Mouse (Mus musculus) Patski (cell line): Measurements from ENCODE around the gene Dnmbp. TPM values are rescaled to one million over a fixed set of nuclear protein-coding genes. Genes with fewer than 3 reads are reported as not detected.
A peak's percentile ranks its signal among the peaks of the same experiment; 100 is the strongest.

Source experiments
- ATAC-seq: fragments of 100-300 bp; one replicate; pipeline ENCODE4 v1.8.0; 2021
- CTCF ChIA-PET: fragments of 350-600 bp; sonication (Branson Sonifier 250); formaldehyde crosslinking; loops from one replicate; lab custom pipeline; 2022; ENCODE audit warnings: inconsistent platforms; lab: Charles Lee
- POLR2A ChIA-PET: fragments of 350-600 bp; sonication (Branson Sonifier 250); formaldehyde crosslinking; loops from one replicate; lab custom pipeline; 2022; ENCODE audit warnings: antibody characterized with exemption, inconsistent platforms; lab: Charles Lee
- DNase-seq: peaks from one replicate; pipeline ENCODE4 v3.0.0-alpha.2; 2011; ENCODE audit warnings: low read depth, low spot score
- H3K27me3 ChIP-seq: fragments of 371-371 bp; one replicate; pipeline ENCODE4 v1.5.1; 2021
- CTCF ChIP-seq: fragments of 100-300 bp; IDR thresholded peaks from one replicate; pipeline ENCODE4 v1.5.1; 2021
- in situ Hi-C: fragments of 300-500 bp; cut with MboI; formaldehyde crosslinking; loops from 3 replicates; pipeline ENCODE4 v1.11.1; 2018; ENCODE audit warnings: low pct_unique_long_range_greater_than_20kb, mixed read lengths
- polyA plus RNA-seq: library from polyadenylated mRNA; unstranded; gene quantifications from one replicate; pipeline ENCODE4 v1.2.3, GENCODE M21; 2021

The Dnmbp gene
- polyA plus RNA-seq, 1 experiment from 2014 or later: 16.3 TPM

DNA sequence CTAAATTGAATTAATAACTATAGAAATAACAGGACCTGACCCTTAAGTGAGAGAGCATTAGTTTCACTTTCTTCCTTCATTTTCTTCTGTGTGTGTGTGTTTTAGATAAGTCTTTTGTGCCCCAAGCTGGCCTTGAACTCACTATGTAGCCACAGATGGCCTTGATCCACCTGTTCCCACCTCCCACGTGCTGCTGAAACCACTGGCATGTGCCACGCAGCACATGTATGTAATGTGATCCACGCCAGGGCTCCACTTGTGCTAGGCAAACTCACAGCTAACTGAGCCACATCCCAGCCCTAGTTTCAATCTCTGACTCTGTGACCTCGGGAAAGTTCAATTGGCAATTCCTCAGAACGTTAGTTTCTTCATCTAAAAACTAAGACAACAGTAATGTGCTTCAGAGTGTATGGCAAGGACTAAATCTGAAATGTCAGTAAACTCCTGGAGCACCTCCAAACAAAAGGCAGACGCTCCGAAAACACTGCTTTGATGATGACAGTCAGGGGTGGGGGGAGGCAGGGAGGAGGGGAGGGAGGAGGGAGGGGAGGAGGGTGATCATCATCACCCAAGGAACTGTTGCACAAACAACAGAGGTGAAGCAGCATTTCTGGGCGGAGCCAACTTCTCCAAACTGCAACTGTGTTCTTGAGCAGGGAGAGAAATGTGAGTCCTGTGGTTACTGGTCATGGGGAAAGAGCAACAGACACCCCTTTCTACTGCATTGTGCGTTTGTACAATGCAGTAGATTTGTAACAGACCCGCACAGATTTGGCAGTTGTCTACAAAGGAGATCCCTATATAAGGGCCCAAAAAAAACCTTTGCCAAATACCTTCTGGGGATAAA, 13.6 kb downstream of the Dnmbp start:
- ChIA-PET POLR2A (no interaction called here), CTCF (no interaction called here)
- no peak for DNase-seq
- H3K27me3 ChIP-seq: no peaks in the 10 kb centered on the region
- no peak for TF ChIP-seq CTCF
- in situ Hi-C loops: no loop called here
- no peak for ATAC-seq

DNA sequence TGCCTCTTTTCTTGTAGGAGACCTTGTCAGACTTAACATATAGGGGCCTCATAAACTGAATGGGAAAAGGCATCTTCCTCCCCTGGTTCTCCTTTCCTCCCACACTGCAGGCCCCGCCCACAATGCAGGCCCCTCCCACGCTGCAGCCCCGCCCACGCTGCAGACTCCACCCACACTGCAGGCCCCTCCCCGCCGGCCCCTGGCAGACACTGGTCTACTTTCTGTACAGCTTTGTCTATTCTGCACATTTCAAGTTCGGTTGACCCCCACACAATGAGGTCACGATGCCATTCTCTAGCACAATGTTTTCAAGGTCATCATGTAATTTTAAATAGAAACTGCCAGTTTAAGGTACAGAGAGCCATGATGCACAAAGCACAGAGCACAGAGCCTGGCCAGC, 15.6 kb downstream of the Dnmbp start:
- no peaks in the 10 kb centered on the region for H3K27me3 ChIP-seq
- ATAC-seq: no peak
- ChIA-PET POLR2A (no interaction called here), CTCF (interaction anchor here (1.3 to 1.5 kb wide), 2 partner anchors 13 to 43 kb away, joined by 3 to 4 read pairs; no protein-coding TSS in a partner anchor)
- no peak for TF ChIP-seq CTCF
- in situ Hi-C loops: no loop called here
- DNase-seq: no peak

DNA sequence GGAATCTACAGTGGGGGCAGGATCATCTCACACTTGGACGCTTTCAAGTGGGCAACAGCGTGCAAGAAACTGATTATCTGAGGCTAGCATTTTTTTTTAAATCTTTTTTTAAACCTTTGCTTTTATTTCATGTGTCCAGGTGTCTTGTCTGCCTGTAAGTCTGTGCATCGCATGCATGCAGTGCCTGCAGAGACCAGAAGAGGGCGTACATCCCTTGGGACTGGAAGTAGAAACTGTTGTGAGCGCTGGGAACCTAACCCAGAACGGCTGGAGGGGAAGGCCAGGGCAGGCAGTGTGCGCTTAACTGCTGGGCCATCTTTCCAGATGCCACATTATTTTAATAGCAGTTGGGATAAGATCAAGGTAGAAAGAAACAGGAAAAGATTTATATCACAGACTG, 17.0 kb downstream of the Dnmbp start:
- no peak for ATAC-seq
- in situ Hi-C loops: no loop called here
- no peak for TF ChIP-seq CTCF
- ChIA-PET CTCF (interaction anchor here (1.3 to 1.4 kb wide), 2 partner anchors 15 to 91 kb away, joined by 3 to 4 read pairs; no protein-coding TSS in a partner anchor), POLR2A (interaction anchor here (0.5 kb wide), 1 partner anchor 26 kb away, joined by 4 read pairs; no protein-coding TSS in a partner anchor)
- DNase-seq: no peak
- no peaks in the 10 kb centered on the region for H3K27me3 ChIP-seq

DNA sequence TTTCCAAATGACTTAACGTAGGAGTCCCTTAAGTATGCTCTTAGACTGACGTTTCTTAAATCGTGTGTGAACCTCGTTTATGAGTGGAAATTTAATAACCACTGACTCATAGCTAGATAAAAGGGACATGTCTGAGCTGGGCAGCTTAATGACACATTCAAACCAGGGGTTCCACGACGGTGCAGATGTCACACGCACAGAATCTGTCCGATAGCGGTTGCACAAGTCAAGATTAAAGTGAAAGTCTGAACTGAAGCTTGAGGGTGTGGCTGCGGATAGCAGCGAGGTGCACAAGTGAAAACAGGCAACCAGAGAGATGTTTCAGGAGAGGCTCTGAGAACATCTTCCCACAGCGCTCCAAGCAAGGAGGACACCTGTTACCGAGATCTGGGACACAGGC, 18.6 kb downstream of the Dnmbp start:
- POLR2A ChIA-PET: no interaction called here
- DNase-seq: no peak
- H3K27me3 ChIP-seq: no peaks in the 10 kb centered on the region
- in situ Hi-C loops: no loop called here
- no peak for ATAC-seq
- CTCF ChIA-PET: interaction anchor here (1.3 to 1.4 kb wide), 2 partner anchors 16 to 89 kb away, joined by 3 to 4 read pairs; no protein-coding TSS in a partner anchor
- no peak for TF ChIP-seq CTCF

DNA sequence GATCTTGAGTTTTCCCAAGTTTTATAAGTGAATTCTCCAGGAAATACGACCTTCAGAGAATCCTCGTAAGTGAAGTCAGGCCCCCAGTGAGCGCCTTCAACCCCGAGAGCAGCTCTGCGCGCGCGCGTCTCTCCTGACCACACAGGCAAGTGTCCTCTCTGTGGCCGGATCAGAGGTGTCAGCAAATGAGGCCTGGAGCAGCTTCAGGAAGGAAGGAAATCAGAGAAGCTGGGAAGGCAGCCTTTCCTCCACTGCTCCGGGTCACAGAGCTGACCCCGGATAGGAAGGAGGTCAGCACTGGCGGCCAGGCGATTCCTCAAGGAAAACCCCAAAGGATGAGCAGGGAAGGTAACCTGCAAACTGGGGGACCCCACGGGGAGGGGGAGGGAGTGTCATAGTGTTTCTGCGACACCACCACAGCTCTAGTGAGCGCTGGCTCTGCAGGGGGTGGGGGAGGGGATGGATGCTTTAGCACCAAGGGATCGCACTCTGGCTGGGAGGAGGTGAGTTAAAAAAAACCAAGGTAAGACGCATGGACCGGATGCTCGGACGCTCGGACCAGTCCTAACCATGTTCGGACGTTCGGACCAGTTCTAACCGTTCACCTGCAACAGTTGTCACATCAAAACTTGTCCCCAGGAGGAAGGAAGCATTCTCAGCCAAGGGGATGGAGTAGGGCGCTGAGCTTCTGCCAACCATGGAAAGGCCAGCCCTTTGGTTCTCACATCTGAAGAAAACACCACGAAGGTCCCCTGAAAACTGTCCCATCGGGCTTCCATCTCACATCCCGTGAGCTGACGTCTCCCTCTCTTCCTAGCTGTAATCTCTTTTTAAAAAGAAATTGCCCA, 19.3 kb downstream of the Dnmbp start:
- CTCF ChIA-PET: interaction anchor here (1.0 kb wide), 1 partner anchor 15 kb away, joined by 3 read pairs; no protein-coding TSS in a partner anchor
- ATAC-seq: no peak
- DNase-seq: no peak

DNA sequence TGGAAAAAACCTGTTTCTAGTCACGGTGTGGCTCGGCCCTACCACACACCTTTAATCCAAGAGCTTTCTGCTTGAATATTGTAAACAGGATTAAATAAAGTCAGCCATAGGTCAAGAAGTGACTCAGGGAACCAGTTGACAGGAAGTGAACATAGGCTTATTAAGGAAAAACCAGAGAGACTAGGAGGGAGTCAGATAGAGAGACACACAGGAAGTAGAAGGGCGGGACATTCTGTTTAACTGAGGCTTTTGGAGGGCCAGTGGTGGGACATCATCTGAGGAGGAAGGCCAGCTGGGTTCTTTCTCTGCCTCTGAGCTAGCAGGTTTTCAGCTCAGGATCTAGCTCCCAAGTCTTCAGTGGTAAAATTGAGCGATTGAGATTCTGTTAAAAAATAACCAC, 20.1 kb downstream of the Dnmbp start:
- ChIA-PET POLR2A (no interaction called here), CTCF (interaction anchor here (1.0 kb wide), 1 partner anchor 14 kb away, joined by 3 read pairs; no protein-coding TSS in a partner anchor)
- in situ Hi-C loops: no loop called here
- no peak for TF ChIP-seq CTCF
- DNase-seq (no peak), ATAC-seq (no peak)
- no peaks in the 10 kb centered on the region for H3K27me3 ChIP-seq

More for the DNA sequence above, 19.3 kb downstream of the Dnmbp start:
- POLR2A ChIA-PET: interaction anchor here (0.6 kb wide), 1 partner anchor 32 kb away, joined by 4 read pairs; no protein-coding TSS in a partner anchor
- in situ Hi-C loops: no loop called here
- no peaks in the 10 kb centered on the region for H3K27me3 ChIP-seq
- no peak for TF ChIP-seq CTCF

DNA sequence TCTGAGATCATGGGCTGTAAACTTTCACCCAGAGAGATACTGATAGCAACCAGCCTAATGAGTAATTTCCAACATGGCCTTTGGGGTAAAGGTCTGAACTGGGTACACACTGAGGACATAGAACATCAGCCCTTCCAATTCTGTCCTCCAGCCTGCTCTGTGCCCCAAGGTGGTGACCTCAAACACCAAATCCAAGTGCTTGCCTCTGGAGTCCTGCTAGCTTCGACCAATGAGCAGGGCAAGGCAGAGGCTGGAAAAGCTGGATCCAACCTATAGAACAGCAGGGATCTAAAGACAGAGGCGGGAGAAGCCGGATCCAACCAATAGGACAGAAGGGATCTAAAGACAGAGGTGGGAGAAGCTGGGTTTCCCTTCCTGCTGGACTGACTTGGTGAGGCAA, 21.2 kb downstream of the Dnmbp start:
- ATAC-seq (no peak), DNase-seq (no peak)
- POLR2A ChIA-PET: no interaction called here
- in situ Hi-C loops: no loop called here
- CTCF ChIA-PET: no interaction called here
- no peaks in the 10 kb centered on the region for H3K27me3 ChIP-seq
- no peak for TF ChIP-seq CTCF

DNA sequence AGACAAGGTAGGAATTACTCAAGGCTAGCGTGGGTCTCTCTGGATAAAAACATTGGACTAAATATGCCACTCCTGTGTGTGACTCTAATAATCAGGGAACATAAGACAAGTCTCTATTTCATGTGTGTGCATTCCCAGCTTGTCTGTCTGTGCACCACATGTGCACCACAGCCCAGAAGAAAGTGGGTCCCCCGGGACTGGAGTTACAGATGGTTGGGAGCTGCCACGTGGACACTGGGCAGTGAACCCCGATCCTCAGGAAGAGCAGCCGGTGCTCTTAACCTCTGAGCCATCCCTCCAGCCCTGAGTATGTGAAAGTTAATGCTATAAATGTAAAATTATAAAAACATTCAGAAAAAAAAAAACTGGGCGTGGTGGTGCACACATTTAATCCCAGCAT, 22.2 kb downstream of the Dnmbp start:
- no peaks in the 10 kb centered on the region for H3K27me3 ChIP-seq
- ChIA-PET POLR2A (no interaction called here), CTCF (interaction anchor here (1.2 to 1.6 kb wide), 2 partner anchors 10 to 17 kb away, joined by 4 to 6 read pairs; no protein-coding TSS in a partner anchor)
- in situ Hi-C loops: no loop called here
- no peak for TF ChIP-seq CTCF
- DNase-seq (no peak), ATAC-seq (no peak)

DNA sequence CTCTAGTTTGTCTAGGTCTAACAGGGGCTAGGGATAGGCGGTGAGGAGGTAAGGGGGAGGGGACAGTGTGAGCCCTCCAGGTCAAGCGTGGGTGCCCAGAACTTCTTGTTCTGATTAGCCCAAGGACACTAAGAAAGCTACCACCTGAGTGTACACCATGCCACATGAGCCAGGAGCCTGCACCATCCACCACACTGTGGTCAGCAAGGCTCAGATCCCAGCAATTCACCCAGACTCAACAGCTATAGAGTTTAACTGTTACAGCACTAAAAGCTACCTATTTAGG, 22.6 kb downstream of the Dnmbp start:
- in situ Hi-C loops: no loop called here
- no peak for ATAC-seq
- ChIA-PET CTCF (interaction anchor here (1.2 to 1.6 kb wide), 2 partner anchors 9 to 17 kb away, joined by 4 to 6 read pairs; no protein-coding TSS in a partner anchor), POLR2A (no interaction called here)
- no peak for TF ChIP-seq CTCF
- H3K27me3 ChIP-seq: no peaks in the 10 kb centered on the region
- no peak for DNase-seq

DNA sequence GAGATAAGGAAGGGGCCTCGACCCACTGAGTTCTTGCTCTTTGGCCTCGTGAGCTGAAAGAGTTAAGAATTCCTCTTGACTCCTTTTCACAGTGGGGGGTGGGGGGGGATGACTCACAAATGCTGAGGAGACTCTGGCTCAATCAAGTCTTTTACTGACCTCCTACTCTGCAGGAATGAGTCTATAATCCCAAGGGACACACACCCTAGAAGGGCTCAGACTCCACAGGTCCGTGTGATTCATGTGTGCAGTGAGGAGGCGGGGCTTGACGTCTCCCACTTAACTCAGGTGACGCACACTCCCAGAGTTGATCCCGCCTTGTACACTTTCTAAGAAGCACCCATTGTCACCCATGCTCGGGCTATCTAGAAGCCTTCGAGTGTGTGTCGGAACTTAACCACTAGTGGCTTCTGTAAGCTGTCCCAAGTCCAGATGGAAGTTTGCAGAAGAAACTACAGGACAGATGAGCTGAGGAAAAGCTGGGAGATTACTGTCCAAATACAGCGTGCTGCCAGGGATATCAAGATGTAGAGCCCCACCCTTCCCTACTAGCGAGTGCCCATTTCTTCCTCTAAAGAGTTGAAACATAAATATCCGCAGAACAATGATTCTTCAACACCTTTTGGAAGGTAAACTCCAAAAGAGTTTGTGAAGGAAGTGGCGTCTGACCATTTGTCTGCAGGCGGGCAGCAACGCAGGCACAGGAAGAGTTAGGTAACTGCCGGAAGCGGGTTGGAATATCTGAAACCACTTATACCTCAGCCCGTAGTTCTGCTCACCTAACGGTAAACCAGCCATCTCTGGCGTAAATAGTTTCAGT, 23.2 kb downstream of the Dnmbp start:
- ATAC-seq (peak; percentile 83), DNase-seq (peak; percentile 83)
- no peak for TF ChIP-seq CTCF
- CTCF ChIA-PET: interaction anchor here (1.2 to 1.6 kb wide), 2 partner anchors 9 to 18 kb away, joined by 4 to 6 read pairs; no protein-coding TSS in a partner anchor
- H3K27me3 ChIP-seq: no peaks in the 10 kb centered on the region
- in situ Hi-C loops: no loop called here
- POLR2A ChIA-PET: no interaction called here
